Mouse (Mus musculus) retina, postnatal 7 days (tissue): Measurements from ENCODE around the gene Lrch4.

Source experiments
- DNase-seq: peaks from one replicate; pipeline ENCODE4 v3.0.0-alpha.2; 2012; ENCODE audit warnings: low read depth, low spot score

Lrch4 gene

GRCm38 (mm10) chr5:137649669-137650571, 21.0 kb downstream of the Lrch4 start:
- DNase-seq = no peak

GRCm38 (mm10) chr5:137652474-137652873, 23.6 kb downstream of the Lrch4 start:
- DNase-seq = peak; percentile 85

- DNase-seq = no peak
Observed at GRCm38 (mm10) chr5:137653366-137653765, 24.4 kb downstream of the Lrch4 start.

- no peak for DNase-seq
Observed at GRCm38 (mm10) chr5:137654746-137655145, 25.8 kb downstream of the Lrch4 start.

- DNase-seq = peak; percentile 72
Observed at GRCm38 (mm10) chr5:137656977-137657376, 28.1 kb downstream of the Lrch4 start.

DNA sequence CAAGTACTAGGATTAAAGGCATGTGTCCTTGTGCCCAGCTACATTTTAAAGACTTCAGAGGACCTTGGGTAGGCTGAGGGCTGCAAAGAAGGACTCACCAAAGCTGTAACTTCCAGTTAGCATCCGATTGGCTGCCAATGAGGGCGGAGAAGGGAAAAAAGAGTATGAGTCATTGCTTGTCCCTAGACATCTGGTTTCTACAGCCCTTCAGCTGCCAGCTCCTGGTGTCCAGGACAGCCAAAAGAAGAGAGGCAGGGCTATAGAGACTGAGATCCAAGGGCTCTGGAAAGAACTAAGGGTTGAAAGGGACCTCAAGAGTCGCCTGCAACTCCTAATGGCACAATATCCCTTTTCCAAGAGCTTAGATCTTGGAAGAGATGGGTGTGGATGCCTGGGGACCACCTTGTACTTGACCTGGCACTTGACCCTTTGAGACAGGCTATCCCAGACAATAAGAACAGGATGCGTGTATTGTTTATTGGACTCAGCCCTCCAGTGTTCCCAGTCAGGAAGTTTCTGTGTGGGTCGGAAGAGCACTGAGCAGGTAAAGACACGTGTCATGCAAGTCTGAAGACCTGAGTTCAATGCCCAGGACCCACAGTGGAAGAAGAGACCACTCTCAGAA, 31.3 kb downstream of the Lrch4 start:
- no peak for DNase-seq

- no peak for DNase-seq
Observed at GRCm38 (mm10) chr5:137663057-137663456, 34.1 kb downstream of the Lrch4 start.

GRCm38 (mm10) chr5:137668971-137669370, 40.0 kb downstream of the Lrch4 start:
- no peak for DNase-seq

GRCm38 (mm10) chr5:137670240-137670639, 41.3 kb downstream of the Lrch4 start:
- DNase-seq = no peak

DNA sequence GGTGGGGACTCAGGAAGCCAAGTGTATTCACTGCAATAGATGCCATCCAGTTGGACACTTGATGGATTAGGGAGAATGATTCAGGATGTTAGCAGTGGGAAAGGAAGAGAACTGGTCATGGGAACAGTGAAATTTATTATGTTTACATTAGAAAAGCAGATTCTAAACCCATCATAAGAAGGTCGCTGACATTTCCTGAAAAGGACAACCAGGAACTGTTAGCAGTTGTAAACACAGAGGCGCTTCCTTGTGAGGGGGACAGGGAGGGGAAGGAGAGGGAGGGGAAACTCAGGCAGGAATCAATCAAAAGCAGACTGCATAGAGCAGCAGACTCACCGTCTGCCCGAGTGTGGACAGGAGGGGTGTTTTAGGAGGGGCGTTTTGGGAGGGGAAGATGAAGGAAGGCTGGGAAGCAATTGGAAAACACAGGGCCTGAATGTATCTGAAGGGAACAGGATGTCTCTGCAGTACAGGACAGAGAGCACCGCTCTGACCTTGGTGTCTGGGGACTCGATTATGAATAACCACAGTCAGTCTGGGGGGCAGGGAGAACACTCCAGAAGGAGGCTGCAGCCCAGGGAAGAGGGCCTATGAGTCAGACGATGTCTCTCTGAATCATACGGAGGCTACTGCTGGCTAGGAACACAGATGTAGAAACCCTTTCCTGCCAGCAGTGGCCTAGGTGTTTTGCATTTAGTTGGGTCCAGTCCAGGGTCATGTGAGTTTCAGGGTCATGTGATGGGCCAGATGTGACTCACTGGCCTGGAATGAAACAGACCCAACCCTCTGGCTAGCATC, 42.7 kb downstream of the Lrch4 start:
- no peak for DNase-seq

DNA sequence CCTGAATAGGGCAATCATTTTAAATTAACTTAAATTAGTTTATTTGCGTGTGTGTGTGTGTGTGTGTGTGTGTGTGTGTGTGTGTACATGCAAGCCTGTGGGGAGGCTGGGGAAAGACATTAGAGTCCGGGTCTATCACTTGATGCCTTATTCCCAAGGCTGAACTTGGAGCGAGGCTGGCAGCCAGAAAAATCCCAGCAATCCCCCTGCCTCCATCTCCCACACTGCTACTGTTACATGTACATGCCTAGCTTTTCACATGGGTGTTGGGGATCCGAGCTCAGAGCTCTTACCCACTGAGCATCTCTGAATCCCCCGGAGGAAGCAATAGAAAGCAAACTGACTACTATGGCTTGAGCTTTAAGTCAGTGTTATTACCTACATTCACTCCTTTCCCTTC, 43.4 kb downstream of the Lrch4 start:
- DNase-seq = no peak

GRCm38 (mm10) chr5:137673015-137673414, 44.1 kb downstream of the Lrch4 start:
- no peak for DNase-seq

DNA sequence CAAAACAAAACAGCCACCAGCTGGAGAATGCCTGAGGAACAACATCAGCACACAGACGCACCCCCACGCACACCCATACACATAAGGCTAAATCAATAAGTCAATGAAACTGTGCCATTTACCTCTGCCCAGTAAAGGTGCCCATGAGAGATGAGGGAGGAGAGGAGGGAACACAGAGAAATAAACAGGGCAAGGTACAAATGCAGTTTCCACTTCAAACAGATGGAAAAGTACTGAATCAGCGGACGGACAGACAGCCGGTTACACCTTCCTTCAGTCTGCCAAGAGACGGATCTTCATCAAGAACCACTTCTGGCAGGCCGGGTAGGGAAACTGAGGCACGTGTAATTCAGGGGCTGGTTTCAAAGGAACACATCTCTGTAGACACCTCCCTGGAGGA, 45.9 kb downstream of the Lrch4 start:
- no peak for DNase-seq

DNA sequence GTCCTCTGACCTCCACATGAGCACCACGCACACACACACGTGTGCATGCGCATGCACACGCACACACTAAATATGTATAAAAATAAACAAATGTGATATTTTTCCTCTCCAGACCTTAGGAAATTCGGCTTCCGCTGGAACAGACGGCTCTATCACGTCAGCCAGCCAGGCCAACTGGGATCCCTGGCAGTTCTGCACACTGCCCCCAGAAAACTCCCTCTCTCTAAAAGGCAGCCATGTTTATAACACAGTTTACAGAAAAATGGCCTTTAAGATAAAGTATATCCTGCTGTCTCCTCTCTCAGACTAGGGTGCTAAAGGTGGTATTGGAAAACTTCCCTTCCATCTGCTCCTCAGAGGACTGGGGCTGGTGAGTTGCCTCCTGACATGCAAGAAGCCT, 48.9 kb downstream of the Lrch4 start:
- no peak for DNase-seq

DNA sequence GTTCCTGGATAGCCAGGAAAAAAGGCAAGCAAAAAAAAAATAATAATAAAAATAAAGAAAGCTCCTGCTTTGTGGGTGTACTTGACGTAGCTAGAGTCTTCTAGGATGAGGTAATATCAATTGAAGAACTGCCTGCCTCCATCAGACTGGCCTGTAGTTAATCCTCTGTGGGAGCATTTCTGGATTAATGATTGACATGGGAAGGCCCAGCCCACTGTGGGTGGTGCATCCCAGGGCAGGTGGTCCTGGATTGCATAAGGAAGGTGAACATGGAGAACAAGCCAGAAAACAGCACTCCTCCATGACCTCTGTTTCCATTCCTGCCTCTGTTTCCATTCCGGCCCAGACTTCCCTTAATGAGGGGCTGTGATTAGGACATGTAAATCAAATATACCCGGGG, 49.8 kb downstream of the Lrch4 start:
- no peak for DNase-seq

GRCm38 (mm10) chr5:137679726-137680125, 50.8 kb downstream of the Lrch4 start:
- no peak for DNase-seq

- no peak for DNase-seq
Observed at GRCm38 (mm10) chr5:137682526-137682925, 53.6 kb downstream of the Lrch4 start.

GRCm38 (mm10) chr5:137683388-137684293, 54.7 kb downstream of the Lrch4 start:
- DNase-seq = no peak

- DNase-seq = peak; percentile 97
Observed at GRCm38 (mm10) chr5:137684294-137685123, 55.6 kb downstream of the Lrch4 start, which contains the start of gene Agfg2. TSS of gene Agfg2 (minus strand) at chr5:137684726.

- DNase-seq = no peak
Observed at GRCm38 (mm10) chr5:137685653-137686052, 56.7 kb downstream of the Lrch4 start.
